Mouse (Mus musculus) lung, embryonic 16.5 days (tissue): ENCODE data around the gene Traf5. TPM values are rescaled to one million over a fixed set of nuclear protein-coding genes. Genes with fewer than 3 reads are reported as not detected.

Experiments
- ATAC-seq: fragments of 200-750 bp; cut with Nextera tagmentation; 2 replicates; pipeline ENCODE4 v1.8.0; 2017; ENCODE audit warnings: low read depth, mild to moderate bottlenecking, moderate library complexity
- H3K27ac ChIP-seq: fragments of 300-500 bp; sonication (generic); 2 replicates; pipeline ENCODE4 v1.5.1; 2014; ENCODE audit warnings: mild to moderate bottlenecking, control low read depth, low read length
- H3K27me3 ChIP-seq: fragments of 300-500 bp; sonication (generic); 2 replicates; pipeline ENCODE4 v1.6.1; 2014; ENCODE audit warnings: low read depth, low read length, mixed read lengths; ENCODE audit not compliant: control insufficient read depth, insufficient read depth
- H3K36me3 ChIP-seq: fragments of 300-500 bp; sonication (generic); 2 replicates; pipeline ENCODE4 v1.6.1; 2014; ENCODE audit warnings: low read length; ENCODE audit not compliant: control insufficient read depth, insufficient read depth
- H3K4me1 ChIP-seq: fragments of 300-500 bp; sonication (generic); replicated peaks from 2 replicates; pipeline ENCODE4 v1.6.1; 2014; ENCODE audit warnings: low read length, mixed read lengths; ENCODE audit not compliant: control insufficient read depth, insufficient read depth
- H3K4me2 ChIP-seq: fragments of 300-500 bp; sonication (generic); 2 replicates; pipeline ENCODE4 v1.6.1; 2014; ENCODE audit warnings: low read depth, low read length, control low read depth
- H3K4me3 ChIP-seq: fragments of 300-500 bp; sonication (generic); 2 replicates; pipeline ENCODE4 v1.5.1; 2014; ENCODE audit warnings: mild to moderate bottlenecking, low read length, control low read depth
- H3K9ac ChIP-seq: fragments of 300-500 bp; sonication (generic); 2 replicates; pipeline ENCODE4 v1.6.1; 2014; ENCODE audit warnings: low read length, control low read depth
- H3K9me3 ChIP-seq: fragments of 300-500 bp; sonication (generic); 2 replicates; pipeline ENCODE4 v1.6.1; 2016; ENCODE audit warnings: low read length; ENCODE audit not compliant: control insufficient read depth
- WGBS: fragments of 180-500 bp; shearing (Covaris S2); extraction: QIAGEN DNeasy Blood & Tissue Kit; methylation state at CpG from one replicate; pipeline ENCODE4 v1.1.7; 2014; 5-methylcytosine and 5-hydroxymethylcytosine counted together
- polyA plus RNA-seq: library from polyadenylated mRNA; unstranded; fragments of >200 nt; fragmentation: Nextera tagmentation; extraction: Ambion mirVana; gene quantifications from 2 replicates; pipeline ENCODE4 v1.2.1, GENCODE M21; 2015

Traf5 gene
- 21.9 and 23.4 TPM in 2 replicates for polyA plus RNA-seq

DNA sequence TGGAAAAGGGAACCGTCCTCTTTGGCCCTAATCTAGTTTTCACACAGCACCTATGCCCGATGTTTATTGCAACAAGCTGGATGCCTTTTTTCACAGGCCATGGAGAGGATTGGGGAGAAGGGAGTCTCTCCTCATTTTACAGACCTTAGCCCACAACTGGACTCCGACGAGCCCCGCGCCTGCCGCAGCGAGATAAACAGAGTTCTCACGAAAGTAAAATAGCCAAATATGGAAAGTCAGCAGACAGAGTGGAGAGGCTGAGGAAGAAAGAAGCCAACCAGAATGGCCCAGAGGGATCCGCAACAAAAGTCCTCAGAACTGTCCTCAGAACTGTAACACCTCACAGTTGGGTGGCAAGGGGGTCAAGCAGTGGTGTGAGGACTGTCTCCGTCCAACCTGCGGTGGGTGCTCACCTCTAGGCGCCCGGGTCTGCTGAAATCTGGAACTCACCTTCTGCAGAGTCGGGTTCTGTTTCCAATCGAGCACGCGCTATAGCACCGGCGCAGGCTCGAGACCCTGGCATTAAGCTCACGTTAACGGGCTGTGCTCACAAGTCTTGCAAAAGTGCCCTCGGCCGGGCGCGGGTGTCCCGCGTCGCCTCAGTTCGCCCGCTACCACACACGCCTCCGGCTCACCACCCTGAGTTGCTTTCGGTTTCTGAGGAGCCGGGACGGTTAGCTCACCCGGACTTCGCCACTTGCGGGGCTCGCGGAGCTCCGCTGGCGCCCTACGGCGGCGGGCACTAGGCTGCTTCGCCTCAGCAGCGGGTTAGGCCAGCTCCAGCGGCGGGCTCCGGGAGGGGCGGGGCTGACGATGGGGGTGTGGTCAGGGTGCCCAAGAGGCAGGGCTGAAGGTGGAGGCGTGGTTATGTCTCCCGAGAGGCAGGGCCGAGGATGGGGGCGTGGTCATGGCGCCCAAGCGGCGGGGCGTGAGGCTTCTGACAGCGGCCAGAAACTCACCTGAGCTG, at the start of gene Traf5:
Traf5 (minus strand) TSS at position 754 of the 967 bp plus-strand sequence.
- WGBS: under 1% methylated on average over 62 of the region's 63 CpGs
- ATAC-seq: peak; percentile 99
- Histone ChIP-seq H3K9ac (peak within 1 kb of the TSS; percentile 90), H3K4me3 (peak within 1 kb of the TSS; percentile 79), H3K4me1 (peaks cover 23% of the 10 kb centered on the region), H3K9me3 (no peaks in the 10 kb centered on the region), H3K36me3 (no peaks in the 10 kb centered on the region), H3K4me2 (peak within 1 kb of the TSS; percentile 80), H3K27me3 (no peaks in the 10 kb centered on the region; the same call in 1 of the 2 replicates), H3K27ac (peak within 1 kb of the TSS; percentile 80)

DNA sequence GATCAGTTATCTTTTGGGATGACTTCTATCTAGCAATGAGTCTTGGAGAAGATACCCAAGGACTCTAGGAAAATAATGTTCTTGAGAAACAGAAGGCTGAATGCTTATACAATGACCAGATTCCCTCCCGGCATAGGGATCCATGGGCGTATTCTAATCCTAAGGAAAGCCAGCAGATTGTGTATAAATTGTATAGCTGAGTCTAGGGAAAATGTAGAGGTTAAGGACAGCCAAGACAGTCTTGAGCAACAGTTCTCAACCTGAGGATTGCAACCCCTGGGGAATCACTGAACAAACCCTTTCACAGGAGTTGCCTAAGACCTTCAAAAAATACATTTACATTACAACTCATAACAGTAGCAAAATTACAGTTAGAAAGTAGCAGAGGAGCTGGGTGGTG, 48.0 kb upstream of the Traf5 start:
- no peak overlapping the region for H3K27ac ChIP-seq
- H3K9ac ChIP-seq: no peak overlapping the region
- no peak overlapping the region for H3K4me2 ChIP-seq
- WGBS: 93% methylated on average over 2 of the region's 2 CpGs
- H3K4me3 ChIP-seq: no peak overlapping the region
- H3K4me1 ChIP-seq: peaks cover 7% of the 10 kb centered on the region
- no peaks in the 10 kb centered on the region for H3K27me3 ChIP-seq
- ATAC-seq: no peak
- H3K36me3 ChIP-seq: no peaks in the 10 kb centered on the region
- H3K9me3 ChIP-seq: no peaks in the 10 kb centered on the region

DNA sequence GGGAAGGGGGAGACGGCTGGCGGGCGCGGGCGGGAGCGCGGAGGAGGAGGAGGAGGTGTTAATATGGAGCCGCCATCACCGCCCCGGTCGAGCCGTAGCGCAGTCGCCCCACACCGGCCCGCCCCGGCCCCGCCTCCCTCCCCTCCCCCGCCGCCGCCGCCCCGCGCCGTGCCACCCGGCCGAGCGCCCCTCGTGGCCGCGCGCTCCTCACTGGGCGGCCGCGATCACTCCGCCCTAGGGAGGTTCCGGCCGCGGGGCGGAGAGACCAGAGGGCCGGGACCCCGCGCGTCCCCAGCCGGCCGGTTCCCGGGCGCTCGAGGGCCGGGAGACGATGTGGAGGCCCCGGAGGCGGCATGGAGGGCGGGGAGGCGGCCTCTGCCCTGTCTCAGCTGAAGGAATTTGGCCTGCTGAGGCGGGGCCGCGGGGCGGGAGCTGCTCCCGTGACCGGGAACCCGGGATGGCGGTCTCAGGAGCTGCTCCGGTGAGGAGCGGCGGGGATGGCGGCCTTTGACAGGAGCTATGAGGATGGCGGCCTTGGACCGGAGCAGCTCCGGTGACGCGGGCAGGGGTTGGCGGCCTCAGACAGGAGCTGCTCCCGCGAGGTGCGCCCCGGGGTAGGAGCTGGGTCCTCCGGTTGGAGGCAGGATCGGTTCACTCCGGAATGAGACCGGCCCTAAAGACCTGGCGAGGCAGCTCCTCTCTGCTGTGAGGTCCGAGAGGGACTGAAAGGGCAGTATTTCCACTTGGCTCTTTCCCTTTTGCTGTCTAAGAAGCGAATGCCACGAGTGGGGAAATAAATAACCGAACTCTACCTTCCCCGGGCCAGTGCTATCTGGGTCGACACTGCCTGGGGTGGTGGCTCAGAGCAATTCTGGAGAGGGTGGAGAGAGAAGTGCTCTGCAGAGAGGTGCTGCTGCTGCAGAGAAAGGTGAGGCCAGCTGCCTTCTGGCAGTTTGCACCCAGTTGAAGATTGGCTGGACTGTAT, 45.9 kb upstream of the Traf5 start, which contains the start of gene Rcor3:
Rcor3 (minus strand) TSS at position 137 of the 985 bp plus-strand sequence.
- Histone ChIP-seq H3K4me1 (peaks cover 7% of the 10 kb centered on the region), H3K27ac (peak within 1 kb of the TSS; percentile 98), H3K4me3 (peak within 1 kb of the TSS; percentile 86), H3K4me2 (peak within 1 kb of the TSS; percentile 93), H3K36me3 (peaks cover 4% of the 10 kb centered on the region; the same call in 1 of the 2 replicates), H3K27me3 (no peaks in the 10 kb centered on the region), H3K9ac (peak within 1 kb of the TSS; percentile 94), H3K9me3 (no peaks in the 10 kb centered on the region)
- ATAC-seq: peak; percentile 85
- WGBS: under 1% methylated on average over 62 of the region's 88 CpGs

DNA sequence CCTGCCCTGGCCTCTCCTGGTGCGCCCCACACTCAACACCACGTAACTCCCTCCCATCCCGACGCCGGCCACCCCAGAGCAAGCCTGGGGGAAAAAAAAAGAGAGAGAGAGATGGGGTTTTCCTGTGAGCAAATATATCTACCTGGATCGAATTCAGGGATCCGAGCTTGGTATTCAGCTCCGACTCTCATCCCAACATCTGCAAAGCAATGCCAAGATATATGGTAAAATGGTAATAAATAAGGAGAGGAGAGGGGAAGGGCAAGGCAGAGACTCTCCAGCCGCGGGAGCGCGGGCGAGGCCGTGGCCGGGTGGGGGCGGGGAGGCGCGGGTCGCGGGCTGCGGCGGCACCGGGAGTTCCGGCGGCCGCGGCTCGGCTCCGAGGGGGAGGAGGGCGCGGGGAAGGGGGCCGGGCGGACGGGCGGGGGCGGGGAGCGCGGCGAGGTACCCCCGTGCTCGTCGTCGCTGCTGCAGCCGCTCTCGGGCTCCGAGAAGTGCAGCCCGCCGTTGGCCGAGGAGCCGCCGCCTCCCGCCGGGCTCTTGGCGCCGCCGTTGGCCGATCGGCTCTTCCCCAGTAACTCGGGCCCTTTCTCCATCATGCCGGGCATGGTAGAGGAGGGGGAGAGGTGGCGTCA, 45.0 kb upstream of the Traf5 start:
- Histone ChIP-seq H3K4me1 (peaks cover 7% of the 10 kb centered on the region), H3K27me3 (no peaks in the 10 kb centered on the region), H3K4me3 (peak overlapping the region; percentile 86), H3K27ac (peak overlapping the region; percentile 98), H3K4me2 (peak overlapping the region; percentile 93), H3K9me3 (no peaks in the 10 kb centered on the region), H3K9ac (peak overlapping the region; percentile 94), H3K36me3 (peaks cover 4% of the 10 kb centered on the region; the same call in 1 of the 2 replicates)
- peak; percentile 39 for ATAC-seq
- under 1% methylated on average over 44 of the region's 61 CpGs for WGBS

DNA sequence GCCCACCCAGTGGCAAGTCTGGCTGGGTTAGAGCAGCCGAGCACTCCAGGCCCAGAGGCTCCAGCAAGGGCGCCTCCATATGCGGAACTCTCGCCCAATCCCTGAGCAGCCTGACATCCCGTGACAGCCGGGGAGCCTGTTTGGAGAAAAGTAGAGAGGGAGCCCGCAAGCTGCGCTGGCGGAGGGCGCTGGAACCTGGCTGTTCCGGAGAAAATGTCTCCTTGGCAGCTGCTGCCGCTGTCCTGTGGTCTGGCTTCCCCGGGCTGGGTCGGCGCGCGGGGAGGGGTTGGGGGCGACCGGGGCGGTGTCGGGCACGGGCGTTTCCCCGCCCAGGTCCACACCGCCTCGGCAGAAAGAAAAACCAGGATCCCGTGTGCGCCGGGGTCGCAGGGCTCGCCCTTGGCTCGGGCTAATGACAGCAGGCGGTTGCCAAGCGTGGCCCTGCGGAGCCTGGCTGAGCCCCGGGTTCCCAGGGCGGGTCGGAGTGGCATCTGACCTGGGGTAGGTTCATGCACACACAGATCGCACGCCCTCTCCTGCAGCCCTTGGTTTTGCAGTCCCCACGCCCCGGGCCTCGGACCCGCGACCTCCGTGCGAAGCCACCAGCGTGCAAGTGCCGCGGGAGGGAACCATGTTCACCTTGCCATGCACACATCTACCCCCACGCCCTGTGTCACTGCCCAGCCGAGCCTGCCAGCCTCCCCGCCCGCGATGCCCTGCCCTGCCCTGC, 44.4 kb upstream of the Traf5 start:
- Histone ChIP-seq H3K4me2 (peak overlapping the region; percentile 93), H3K9me3 (no peaks in the 10 kb centered on the region), H3K27ac (peak overlapping the region; percentile 98), H3K36me3 (peaks cover 4% of the 10 kb centered on the region; the same call in 1 of the 2 replicates), H3K27me3 (no peaks in the 10 kb centered on the region), H3K4me1 (peaks cover 7% of the 10 kb centered on the region), H3K4me3 (peak overlapping the region; percentile 86), H3K9ac (peak overlapping the region; percentile 94)
- peak; percentile 84 for ATAC-seq
- WGBS: under 1% methylated on average over 55 of the region's 55 CpGs

DNA sequence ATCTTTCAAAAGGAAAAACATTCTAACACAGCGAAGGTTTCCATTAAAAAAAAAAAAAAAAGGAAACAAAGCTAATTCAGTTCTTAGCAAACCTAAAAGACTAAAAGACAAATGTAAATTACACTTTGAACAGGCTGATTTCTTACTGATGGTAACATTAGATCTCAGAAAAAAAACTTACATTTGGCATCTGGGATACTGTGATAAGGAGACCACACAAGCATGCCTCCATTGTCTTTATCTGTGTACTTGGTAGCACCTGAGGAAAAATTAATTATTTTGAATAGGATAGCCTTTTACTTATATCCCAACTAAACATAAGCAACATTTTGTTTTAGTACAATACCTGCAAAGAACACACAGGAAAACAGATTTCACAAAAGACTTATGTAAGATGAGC, 37.8 kb upstream of the Traf5 start:
- Histone ChIP-seq H3K4me2 (no peak overlapping the region), H3K27me3 (no peaks in the 10 kb centered on the region), H3K36me3 (peaks cover 14% of the 10 kb centered on the region; the same call in 1 of the 2 replicates), H3K4me3 (no peak overlapping the region), H3K9ac (no peak overlapping the region), H3K4me1 (no peaks in the 10 kb centered on the region), H3K27ac (no peak overlapping the region), H3K9me3 (no peaks in the 10 kb centered on the region)
- 87% methylated on average over 1 of the region's 1 CpGs for WGBS
- no peak for ATAC-seq

DNA sequence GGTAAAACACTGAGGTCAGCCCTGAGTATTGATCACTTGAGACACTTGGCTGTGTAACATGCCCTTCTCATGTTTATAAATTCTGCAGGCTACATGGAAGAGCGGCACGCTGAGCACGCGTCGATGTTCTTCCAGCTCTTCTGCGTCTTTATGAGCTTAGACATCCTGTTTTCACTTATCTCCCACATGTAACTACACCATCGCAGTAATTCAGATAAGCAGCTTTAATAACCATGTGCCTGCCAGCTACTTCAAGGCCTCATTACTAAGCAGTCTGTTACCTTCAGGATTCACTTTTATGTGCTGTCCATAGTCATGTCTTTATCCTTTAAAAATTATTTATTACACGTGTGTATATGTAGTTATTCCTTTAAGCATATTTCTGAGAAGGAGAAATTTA, 36.0 kb upstream of the Traf5 start:
- no peaks in the 10 kb centered on the region for H3K9me3 ChIP-seq
- 86% methylated on average over 8 of the region's 8 CpGs for WGBS
- no peak overlapping the region for H3K4me3 ChIP-seq
- H3K4me1 ChIP-seq: no peaks in the 10 kb centered on the region
- no peaks in the 10 kb centered on the region for H3K27me3 ChIP-seq
- H3K36me3 ChIP-seq: peaks cover 17% of the 10 kb centered on the region
- no peak overlapping the region for H3K4me2 ChIP-seq
- H3K27ac ChIP-seq: no peak overlapping the region
- ATAC-seq: no peak
- H3K9ac ChIP-seq: no peak overlapping the region

DNA sequence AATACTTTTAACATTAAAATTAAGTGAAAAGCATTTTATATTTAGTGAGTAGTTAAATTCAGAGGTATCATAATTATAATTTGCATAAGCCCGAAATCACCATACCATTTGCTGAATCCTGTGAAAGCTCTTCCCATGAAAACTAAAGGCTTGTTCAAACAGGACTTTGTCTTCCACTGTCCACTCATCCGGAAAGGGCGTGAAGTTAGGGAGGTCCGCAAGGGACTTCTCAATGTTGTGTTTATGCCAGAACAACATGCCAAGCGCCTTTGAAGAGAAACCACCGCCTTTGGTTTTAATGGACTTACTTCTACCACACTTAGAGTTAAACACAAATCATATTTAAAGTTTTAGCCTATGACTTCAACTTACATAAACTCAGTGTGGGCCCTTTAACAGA, 33.4 kb upstream of the Traf5 start:
- Histone ChIP-seq H3K27ac (no peak overlapping the region), H3K4me3 (no peak overlapping the region), H3K9me3 (no peaks in the 10 kb centered on the region), H3K4me1 (no peaks in the 10 kb centered on the region), H3K4me2 (no peak overlapping the region), H3K27me3 (no peaks in the 10 kb centered on the region), H3K36me3 (peaks cover 33% of the 10 kb centered on the region), H3K9ac (no peak overlapping the region)
- no peak for ATAC-seq
- 90% methylated on average over 6 of the region's 6 CpGs for WGBS
